Mouse (Mus musculus) hindbrain, embryonic 13.5 days (tissue): ENCODE measurements at regions not wholly inside any gene's neighbourhood (a gene's known extent, or its start where the extent isn't known, plus 50 kb on each side); places are given as distances from the start of the nearest gene placed in this dataset.

Experiments
- ATAC-seq: fragments of 200-750 bp; cut with Nextera tagmentation; 2 replicates; pipeline ENCODE4 v1.8.0; 2017; ENCODE audit warnings: moderate TSS enrichment; ENCODE audit not compliant: low FRiP score
- H3K27ac ChIP-seq: fragments of 300-500 bp; sonication (generic); 2 replicates; pipeline ENCODE4 v1.5.1; 2015; ENCODE audit warnings: inconsistent platforms, mild to moderate bottlenecking, moderate library complexity
- H3K27me3 ChIP-seq: fragments of 300-500 bp; sonication (generic); 2 replicates; pipeline ENCODE4 v1.6.1; 2015; ENCODE audit warnings: mild to moderate bottlenecking, inconsistent platforms
- H3K36me3 ChIP-seq: fragments of 300-500 bp; sonication (generic); 2 replicates; pipeline ENCODE4 v1.6.1; 2015; ENCODE audit warnings: mild to moderate bottlenecking, inconsistent platforms
- H3K4me1 ChIP-seq: fragments of 300-500 bp; sonication (generic); replicated peaks from 2 replicates; pipeline ENCODE4 v1.6.1; 2015; ENCODE audit warnings: inconsistent platforms
- H3K4me2 ChIP-seq: fragments of 300-500 bp; sonication (generic); 2 replicates; pipeline ENCODE4 v1.6.1; 2015; ENCODE audit warnings: inconsistent platforms, mild to moderate bottlenecking, moderate library complexity
- H3K4me3 ChIP-seq: fragments of 300-500 bp; sonication (generic); 2 replicates; pipeline ENCODE4 v1.5.1; 2015; ENCODE audit warnings: mild to moderate bottlenecking, inconsistent platforms
- H3K9ac ChIP-seq: fragments of 300-500 bp; sonication (generic); 2 replicates; pipeline ENCODE4 v1.6.1; 2015; ENCODE audit warnings: mild to moderate bottlenecking, inconsistent platforms
- H3K9me3 ChIP-seq: fragments of 300-500 bp; sonication (generic); 2 replicates; pipeline ENCODE4 v1.6.1; 2016; ENCODE audit warnings: inconsistent platforms
- WGBS: fragments of 180-500 bp; shearing (Covaris S2); methylation state at CpG from one replicate; pipeline ENCODE4 v1.1.7; 2015; 5-methylcytosine and 5-hydroxymethylcytosine counted together

GRCm38 (mm10) chr16:7831142-7831541, 593.8 kb downstream of the Tmem114 start:
- Histone ChIP-seq H3K9ac (no peak overlapping the region), H3K36me3 (no peaks in the 10 kb centered on the region), H3K4me1 (peaks cover 16% of the 10 kb centered on the region), H3K4me2 (no peak overlapping the region), H3K27ac (no peak overlapping the region), H3K27me3 (no peaks in the 10 kb centered on the region), H3K9me3 (no peaks in the 10 kb centered on the region), H3K4me3 (no peak overlapping the region)
- ATAC-seq, result no peak
- WGBS, result 21% methylated on average over 6 of the region's 6 CpGs

GRCm38 (mm10) chr16:7829939-7830650, 594.8 kb downstream of the Tmem114 start:
- H3K36me3 ChIP-seq, result no peaks in the 10 kb centered on the region
- no peak overlapping the region for H3K9ac ChIP-seq
- H3K27me3 ChIP-seq, result no peaks in the 10 kb centered on the region
- no peak overlapping the region for H3K4me3 ChIP-seq
- no peaks in the 10 kb centered on the region for H3K9me3 ChIP-seq
- 0 out of 2 replicates have a peak overlapping the region, but pooled peaks have one; percentile 23 for H3K27ac ChIP-seq
- H3K4me2 ChIP-seq, result no peak overlapping the region
- peaks cover 16% of the 10 kb centered on the region for H3K4me1 ChIP-seq
- 84% methylated on average over 9 of the region's 9 CpGs for WGBS
- ATAC-seq, result no peak

- Histone ChIP-seq H3K4me3 (no peak overlapping the region), H3K27ac (no peak overlapping the region), H3K4me1 (peaks cover 11% of the 10 kb centered on the region; the same call in 1 of the 2 replicates), H3K27me3 (no peaks in the 10 kb centered on the region), H3K4me2 (no peak overlapping the region), H3K9me3 (0 out of 2 replicates have a peak, but pooled peaks cover 3% of the 10 kb centered on the region), H3K9ac (no peak overlapping the region), H3K36me3 (no peaks in the 10 kb centered on the region)
- WGBS, result 90% methylated on average over 2 of the region's 2 CpGs
- ATAC-seq, result no peak
These were observed 623.8 kb downstream of the Tmem114 start for GRCm38 (mm10) chr16:7801161-7801560.

- ATAC-seq, result no peak
- 41% methylated on average over 8 of the region's 8 CpGs for WGBS
- H3K4me2 ChIP-seq, result no peak overlapping the region
- peaks cover 11% of the 10 kb centered on the region; the same call in 1 of the 2 replicates for H3K4me1 ChIP-seq
- no peaks in the 10 kb centered on the region for H3K27me3 ChIP-seq
- no peak overlapping the region for H3K4me3 ChIP-seq
- no peaks in the 10 kb centered on the region for H3K9me3 ChIP-seq
- 0 out of 2 replicates have a peak overlapping the region, but pooled peaks have one; percentile 44 for H3K27ac ChIP-seq
- no peak overlapping the region; the same call in 1 of the 2 replicates for H3K9ac ChIP-seq
- no peaks in the 10 kb centered on the region for H3K36me3 ChIP-seq
These were observed 627.7 kb downstream of the Tmem114 start for GRCm38 (mm10) chr16:7797176-7797786.

GRCm38 (mm10) chr16:7795561-7795960, 629.4 kb downstream of the Tmem114 start:
- Histone ChIP-seq H3K9me3 (no peaks in the 10 kb centered on the region), H3K4me3 (no peak overlapping the region), H3K4me1 (peaks cover 11% of the 10 kb centered on the region; the same call in 1 of the 2 replicates), H3K4me2 (no peak overlapping the region), H3K9ac (no peak overlapping the region), H3K36me3 (no peaks in the 10 kb centered on the region), H3K27me3 (no peaks in the 10 kb centered on the region), H3K27ac (no peak overlapping the region)
- WGBS, result 44% methylated on average over 3 of the region's 3 CpGs
- no peak for ATAC-seq

GRCm38 (mm10) chr16:7792521-7792920, 632.4 kb downstream of the Tmem114 start:
- no peak for ATAC-seq
- Histone ChIP-seq H3K36me3 (no peaks in the 10 kb centered on the region), H3K4me2 (no peak overlapping the region), H3K27me3 (no peaks in the 10 kb centered on the region), H3K4me3 (no peak overlapping the region), H3K9ac (no peak overlapping the region), H3K4me1 (peaks cover 9% of the 10 kb centered on the region), H3K27ac (no peak overlapping the region), H3K9me3 (no peaks in the 10 kb centered on the region)
- 80% methylated on average over 3 of the region's 3 CpGs for whole genome bisulfite sequencing

- H3K4me2 ChIP-seq, result no peak overlapping the region
- H3K9ac ChIP-seq, result no peak overlapping the region
- peaks cover 3% of the 10 kb centered on the region; the same call in 1 of the 2 replicates for H3K4me1 ChIP-seq
- WGBS, result 53% methylated on average over 4 of the region's 4 CpGs
- ATAC-seq, result 0 out of 2 replicates have a peak, but pooled peaks have one; percentile 39
- no peak overlapping the region for H3K4me3 ChIP-seq
- H3K27me3 ChIP-seq, result no peaks in the 10 kb centered on the region
- H3K36me3 ChIP-seq, result no peaks in the 10 kb centered on the region
- no peaks in the 10 kb centered on the region for H3K9me3 ChIP-seq
- no peak overlapping the region for H3K27ac ChIP-seq
These were observed 634.7 kb downstream of the Tmem114 start for GRCm38 (mm10) chr16:7790260-7790659.

GRCm38 (mm10) chr16:7788209-7788608, 636.7 kb downstream of the Tmem114 start:
- H3K4me2 ChIP-seq, result no peak overlapping the region
- no peak overlapping the region for H3K27ac ChIP-seq
- ATAC-seq, result peak; percentile 46; the same call in 1 of the 2 replicates

GRCm38 (mm10) chr16:7781506-7781905, 643.4 kb downstream of the Tmem114 start:
- no peaks in the 10 kb centered on the region for H3K9me3 ChIP-seq
- peaks cover 5% of the 10 kb centered on the region for H3K4me1 ChIP-seq
- ATAC-seq, result no peak
- H3K9ac ChIP-seq, result no peak overlapping the region
- H3K36me3 ChIP-seq, result no peaks in the 10 kb centered on the region
- WGBS, result 91% methylated on average over 2 of the region's 2 CpGs
- H3K4me3 ChIP-seq, result no peak overlapping the region
- H3K27me3 ChIP-seq, result no peaks in the 10 kb centered on the region
- H3K4me2 ChIP-seq, result no peak overlapping the region
- H3K27ac ChIP-seq, result no peak overlapping the region

More at GRCm38 (mm10) chr16:7788209-7788608, 636.7 kb downstream of the Tmem114 start:
- no peak overlapping the region for H3K9ac ChIP-seq
- no peaks in the 10 kb centered on the region for H3K27me3 ChIP-seq
- H3K36me3 ChIP-seq, result no peaks in the 10 kb centered on the region
- 60% methylated on average over 2 of the region's 2 CpGs for WGBS
- no peak overlapping the region for H3K4me3 ChIP-seq
- H3K4me1 ChIP-seq, result peaks cover 3% of the 10 kb centered on the region; the same call in 1 of the 2 replicates
- no peaks in the 10 kb centered on the region for H3K9me3 ChIP-seq

GRCm38 (mm10) chr16:7775635-7776034, 649.3 kb downstream of the Tmem114 start:
- Histone ChIP-seq H3K4me2 (no peak overlapping the region), H3K27me3 (no peaks in the 10 kb centered on the region), H3K4me3 (no peak overlapping the region), H3K27ac (no peak overlapping the region), H3K9me3 (no peaks in the 10 kb centered on the region), H3K4me1 (no peaks in the 10 kb centered on the region), H3K9ac (no peak overlapping the region), H3K36me3 (no peaks in the 10 kb centered on the region)
- ATAC-seq, result no peak
- 91% methylated on average over 3 of the region's 3 CpGs for WGBS

GRCm38 (mm10) chr16:7768433-7768832, 656.5 kb downstream of the Tmem114 start:
- Histone ChIP-seq H3K9ac (no peak overlapping the region), H3K27me3 (no peaks in the 10 kb centered on the region), H3K4me3 (no peak overlapping the region), H3K9me3 (no peaks in the 10 kb centered on the region), H3K4me1 (peaks cover 15% of the 10 kb centered on the region), H3K36me3 (no peaks in the 10 kb centered on the region), H3K27ac (no peak overlapping the region), H3K4me2 (no peak overlapping the region)
- WGBS, result 50% methylated on average over 1 of the region's 1 CpGs
- ATAC-seq, result no peak

- Histone ChIP-seq H3K27me3 (no peaks in the 10 kb centered on the region), H3K36me3 (no peaks in the 10 kb centered on the region), H3K4me1 (peaks cover 15% of the 10 kb centered on the region), H3K27ac (no peak overlapping the region), H3K4me3 (no peak overlapping the region), H3K9ac (no peak overlapping the region), H3K4me2 (no peak overlapping the region), H3K9me3 (no peaks in the 10 kb centered on the region)
- WGBS, result 86% methylated on average over 4 of the region's 4 CpGs
- ATAC-seq, result no peak
These were observed 657.2 kb downstream of the Tmem114 start for GRCm38 (mm10) chr16:7767691-7768090.
